Mouse (Mus musculus) right cerebral cortex, postnatal 36 days (tissue): ENCODE measurements at regions not wholly inside any gene's neighbourhood (a gene's known extent, or its start where the extent isn't known, plus 50 kb on each side); places are given as distances from the start of the nearest gene placed in this dataset.

ENCODE experiments used
- DNase-seq, 2 experiments: peaks; one replicate each; pipeline ENCODE4 v3.0.0; 2022; ENCODE audit warnings: low spot score in 2 of 2, mixed read lengths in 1 of 2

- no peak for DNase-seq
Measured at GRCm38 (mm10) chr13:45213116-45213834, 134.8 kb downstream of the Gm9817 start.

GRCm38 (mm10) chr13:45218251-45218650, 139.8 kb downstream of the Gm9817 start:
- DNase-seq = no peak

GRCm38 (mm10) chr13:45219671-45220070, 141.2 kb downstream of the Gm9817 start:
- no peak for DNase-seq

GRCm38 (mm10) chr13:45230804-45231203, 152.3 kb downstream of the Gm9817 start:
- no peak for DNase-seq

- no peak for DNase-seq
Measured at GRCm38 (mm10) chr13:45235236-45235635, 154.3 kb upstream of the Mylip start.

- DNase-seq = no peak
Measured at GRCm38 (mm10) chr13:45238258-45238657, 151.3 kb upstream of the Mylip start.

GRCm38 (mm10) chr13:45239153-45239552, 150.4 kb upstream of the Mylip start:
- peak; percentile 10 to 16 for DNase-seq

- DNase-seq = no peak
Measured at GRCm38 (mm10) chr13:45240009-45240653, 149.4 kb upstream of the Mylip start.

GRCm38 (mm10) chr13:45242261-45242660, 147.3 kb upstream of the Mylip start:
- DNase-seq = no peak

- no peak for DNase-seq
Measured at GRCm38 (mm10) chr13:45242750-45243149, 146.8 kb upstream of the Mylip start.

- DNase-seq = no peak
Measured at GRCm38 (mm10) chr13:45245651-45246050, 143.9 kb upstream of the Mylip start.

- no peak for DNase-seq
Measured at GRCm38 (mm10) chr13:45246341-45246740, 143.2 kb upstream of the Mylip start.

- no peak for DNase-seq
Measured at GRCm38 (mm10) chr13:45250028-45250427, 139.5 kb upstream of the Mylip start.

GRCm38 (mm10) chr13:45251068-45251467, 138.5 kb upstream of the Mylip start:
- DNase-seq = no peak

- DNase-seq = no peak
Measured at GRCm38 (mm10) chr13:45252126-45252525, 137.4 kb upstream of the Mylip start.

GRCm38 (mm10) chr13:45253221-45253620, 136.3 kb upstream of the Mylip start:
- DNase-seq = no peak

GRCm38 (mm10) chr13:45255277-45255676, 134.3 kb upstream of the Mylip start:
- no peak for DNase-seq

GRCm38 (mm10) chr13:45262011-45262410, 127.5 kb upstream of the Mylip start:
- no peak for DNase-seq

- no peak for DNase-seq
Measured at GRCm38 (mm10) chr13:45266287-45267064, 123.1 kb upstream of the Mylip start.

- DNase-seq = no peak
Measured at GRCm38 (mm10) chr13:45267446-45267845, 122.1 kb upstream of the Mylip start.

GRCm38 (mm10) chr13:45267906-45268305, 121.6 kb upstream of the Mylip start:
- DNase-seq = no peak

- no peak for DNase-seq
Measured at GRCm38 (mm10) chr13:45274261-45274884, 115.2 kb upstream of the Mylip start.
